Mouse (Mus musculus) thymus, postnatal 10 days (tissue): ENCODE results near the gene Fignl1.

Experiments
- DNase-seq, 2 experiments: peaks; one replicate each; pipeline ENCODE4 v3.0.0; 2021; ENCODE audit warnings: low spot score in 2 of 2

The Fignl1 gene

DNA sequence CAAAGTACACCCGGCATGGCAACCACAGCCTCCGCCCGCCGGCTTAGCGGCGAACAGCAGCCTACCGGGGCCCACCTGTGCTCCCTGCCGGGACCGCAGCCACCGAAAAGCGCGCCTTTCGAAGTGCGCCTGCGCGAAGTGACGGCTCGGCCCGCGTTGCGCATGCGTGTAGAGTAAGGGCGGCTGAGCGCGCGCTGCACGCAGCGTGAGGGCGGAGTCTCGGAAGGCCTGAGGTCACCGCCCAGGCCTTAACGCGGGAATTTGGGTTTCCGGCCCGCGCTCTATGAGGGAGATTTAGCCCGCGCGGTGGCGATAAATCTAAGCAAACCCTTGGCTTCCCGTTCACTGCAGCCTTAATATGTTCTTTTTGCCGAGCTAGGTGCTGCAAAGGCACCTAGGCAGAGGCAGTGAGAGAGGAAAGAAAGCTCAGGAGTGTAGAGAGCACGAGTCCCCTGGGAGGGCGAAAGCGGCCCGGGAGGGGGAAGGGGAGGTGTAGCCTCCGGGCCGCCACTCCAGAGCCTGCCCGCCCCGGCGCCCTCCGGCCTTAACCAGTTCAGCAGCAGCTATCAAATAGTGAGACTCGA, at the start of gene Fignl1:
Gene Fignl1, minus strand, starts transcription at position 143 of the 584 bp plus-strand sequence.
- DNase-seq = peak; percentile 97 to 99

DNA sequence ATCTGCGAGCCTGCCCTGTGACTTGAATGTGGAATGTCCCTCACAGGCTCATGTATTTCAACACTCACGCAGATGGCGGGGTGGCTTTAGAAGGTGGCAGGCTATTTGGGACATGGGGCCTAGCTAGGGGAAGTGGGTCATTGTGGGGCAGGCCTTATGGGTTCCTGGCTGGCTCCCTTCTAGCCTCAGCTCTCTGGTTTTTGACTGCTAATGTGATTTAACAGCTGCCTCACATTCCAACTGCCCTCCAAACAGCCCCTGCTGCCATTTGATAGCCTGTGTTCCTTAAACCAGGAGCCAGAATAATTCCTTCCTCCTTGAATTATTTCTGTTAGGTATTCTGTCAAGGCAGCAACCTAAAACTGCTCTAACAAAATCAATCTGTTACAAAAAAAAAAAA, 48.2 kb upstream of the Fignl1 start:
- no peak for DNase-seq

DNA sequence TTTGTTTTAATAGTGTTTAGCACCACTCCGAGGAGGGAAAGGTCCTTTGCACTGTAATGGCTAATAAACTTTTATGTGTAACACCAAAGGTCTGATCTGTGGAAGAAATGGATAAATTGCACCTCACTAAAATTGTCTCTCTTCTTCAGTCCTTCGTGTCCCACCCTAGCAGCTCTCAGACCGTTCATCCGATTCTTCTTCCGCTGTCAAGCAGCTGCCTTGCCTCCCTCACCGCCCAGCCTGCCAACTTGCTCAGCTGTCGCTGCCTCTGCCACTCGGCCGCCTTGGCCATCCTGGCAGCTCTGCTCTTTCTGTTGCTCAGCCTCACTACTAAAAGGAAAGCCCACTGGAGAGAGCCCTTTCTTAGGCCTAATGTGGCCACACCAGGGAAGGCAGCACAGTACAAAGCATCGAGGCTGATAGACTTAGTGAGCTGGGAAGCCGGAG, 46.9 kb upstream of the Fignl1 start:
- no peak for DNase-seq

DNA sequence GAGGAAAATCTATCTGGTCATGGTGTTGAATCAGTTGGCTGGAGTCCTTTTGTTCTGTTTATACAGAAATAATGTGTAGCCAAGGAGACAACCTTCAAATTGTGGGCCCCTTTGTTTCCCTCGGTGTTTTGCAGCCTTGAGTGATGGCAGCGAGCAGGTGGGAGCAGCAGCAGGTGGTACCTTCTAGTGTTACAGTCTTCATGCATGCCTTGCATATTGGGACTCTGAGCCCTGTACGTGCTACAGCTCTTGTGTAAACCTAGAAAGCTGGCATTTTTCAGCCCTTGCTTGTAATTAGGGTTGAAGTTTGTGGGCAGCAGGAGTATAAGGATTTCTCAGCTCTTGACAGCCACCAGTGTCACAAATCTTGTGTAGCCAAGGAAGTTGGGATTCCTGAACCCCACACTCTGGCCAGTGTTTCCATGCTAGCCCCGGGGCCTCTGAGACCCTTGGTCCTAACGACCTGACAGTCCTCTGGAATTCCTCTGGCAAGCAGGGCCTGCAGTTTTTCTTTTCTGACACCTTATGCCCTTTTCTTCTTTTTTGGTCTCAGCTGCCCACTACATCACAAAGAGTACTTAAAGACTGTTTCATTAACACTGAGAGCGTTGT, 46.4 kb upstream of the Fignl1 start:
- no peak for DNase-seq

DNA sequence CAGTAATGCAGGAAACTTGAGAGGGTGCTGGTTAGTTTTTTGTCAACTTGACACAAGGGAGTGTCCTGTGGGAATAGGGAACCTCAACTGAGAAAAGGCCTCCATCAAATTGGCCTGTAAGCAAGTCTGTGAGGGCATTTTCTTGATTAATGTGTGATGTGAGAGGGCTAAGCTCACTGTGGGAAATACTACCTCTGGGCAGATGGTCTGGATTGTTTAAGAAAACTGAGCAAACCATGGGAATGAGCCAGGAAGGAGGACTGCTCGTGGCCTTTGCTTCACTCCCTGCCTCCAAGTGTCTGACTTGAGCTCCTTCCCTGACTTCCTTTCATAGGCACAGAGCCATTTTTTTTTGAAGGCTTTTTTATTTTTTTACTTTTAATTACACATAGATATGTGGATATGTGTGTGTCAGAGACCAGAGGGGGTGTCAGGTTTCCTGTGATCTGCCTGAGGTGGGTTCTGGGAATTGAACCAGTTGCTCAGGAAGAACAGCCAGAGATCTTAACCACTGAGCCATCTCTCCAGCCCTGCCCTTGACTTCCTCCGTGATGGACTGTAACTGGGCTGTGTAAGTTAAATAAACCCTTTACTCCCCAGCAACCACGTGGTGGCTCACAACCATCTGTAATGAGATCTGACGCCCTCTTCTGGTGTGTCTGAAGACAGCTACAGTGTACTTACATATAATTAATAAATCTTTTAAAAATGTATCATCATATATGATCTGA, 45.1 kb upstream of the Fignl1 start:
- no peak for DNase-seq

DNA sequence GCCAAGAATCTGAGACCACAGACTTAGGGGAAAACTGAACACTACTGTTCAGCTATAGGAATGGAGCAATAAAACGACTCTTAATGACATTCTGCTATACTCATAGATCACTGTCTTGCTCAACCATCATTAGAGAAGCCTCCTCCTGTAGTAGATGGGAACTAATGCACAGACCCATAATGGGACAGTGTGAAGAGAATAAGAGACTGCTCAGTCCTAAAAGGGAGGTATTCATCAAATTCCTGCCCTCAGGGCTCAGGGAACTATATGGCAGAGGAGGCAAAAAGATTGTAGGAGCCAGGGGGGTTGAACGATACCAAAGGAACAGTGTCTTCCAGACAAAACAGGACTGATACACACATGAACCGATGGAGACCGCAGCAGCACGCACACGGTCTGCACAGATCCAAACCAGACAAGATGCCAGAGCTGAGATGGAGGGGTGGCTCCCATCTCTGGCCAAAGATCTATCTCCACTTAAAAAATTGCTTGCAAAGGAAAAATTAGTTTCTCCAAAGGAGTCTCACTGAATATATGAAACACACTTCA, 43.3 kb upstream of the Fignl1 start:
- DNase-seq = no peak

DNA sequence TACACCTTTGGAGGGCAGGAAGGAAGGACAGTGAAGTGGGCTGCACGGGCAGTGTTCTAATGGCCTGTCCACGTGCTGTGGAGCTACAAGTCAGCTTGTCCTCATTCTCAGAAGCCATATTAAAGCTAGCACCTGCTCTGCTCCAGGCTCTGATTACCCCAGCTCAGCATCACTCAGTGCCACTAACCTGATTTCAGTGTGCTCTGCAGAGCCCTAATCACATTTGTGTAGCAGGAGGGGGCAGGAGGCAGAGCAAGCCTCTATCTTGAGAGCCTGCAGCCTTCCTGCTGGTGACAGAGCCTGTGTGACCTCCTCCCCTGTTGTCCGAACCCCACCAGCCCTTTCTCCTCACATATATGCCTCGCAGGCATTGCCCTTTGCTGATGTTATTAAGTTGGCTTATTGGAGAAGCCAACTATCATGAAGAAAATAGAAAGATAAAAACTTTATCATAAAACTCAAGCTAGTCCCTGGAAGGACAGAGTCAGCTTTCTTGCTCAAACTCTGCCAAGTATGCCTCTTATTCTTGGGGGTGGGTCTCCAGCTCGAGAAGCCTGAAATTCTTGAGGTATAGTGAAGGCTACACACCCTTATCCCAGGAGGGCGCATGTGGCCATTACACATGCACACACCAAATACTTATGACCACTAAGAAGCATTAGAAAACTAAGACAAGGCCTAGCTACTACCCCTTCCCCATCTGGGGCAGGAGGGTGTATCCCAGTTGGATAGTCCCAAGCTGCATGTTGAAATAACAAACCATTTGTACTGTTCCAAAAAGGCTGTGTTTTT, 41.9 kb upstream of the Fignl1 start:
- no peak for DNase-seq

DNA sequence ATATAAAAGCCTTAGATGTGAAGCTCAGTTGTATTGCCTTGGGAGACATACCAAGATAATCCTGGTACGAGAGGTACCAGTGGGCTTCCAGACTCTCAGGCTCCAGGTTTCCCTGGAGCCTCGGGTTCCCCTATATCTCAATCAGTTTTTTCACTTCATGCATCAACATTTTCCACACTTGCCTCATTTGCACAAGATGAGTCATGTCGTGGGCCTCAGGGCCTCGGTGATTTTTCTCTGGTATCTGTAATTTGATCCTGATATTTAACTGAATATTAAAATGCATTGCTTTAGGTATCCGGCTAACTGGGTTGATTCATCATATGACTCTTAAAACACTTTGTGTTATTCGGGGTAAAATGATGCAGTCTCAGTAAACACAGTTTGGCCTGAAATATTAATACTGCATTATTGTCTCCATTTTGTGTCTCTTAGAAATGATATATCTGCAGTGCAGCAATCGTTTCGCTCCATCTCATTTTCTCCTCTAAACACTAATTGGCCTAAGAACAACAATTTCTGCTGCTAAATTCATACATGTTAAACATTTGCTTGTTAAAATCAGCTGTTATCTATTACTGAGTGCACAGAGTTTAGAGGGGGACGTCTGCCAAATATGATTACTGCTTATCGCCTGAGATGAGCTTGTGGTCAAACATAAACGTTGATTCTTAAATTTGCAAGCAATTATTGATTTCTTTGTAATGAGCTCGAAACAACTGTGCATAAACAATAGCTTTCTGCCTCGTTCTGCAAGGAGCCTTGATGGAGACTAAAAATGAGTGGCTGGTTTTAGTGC, 41.0 kb upstream of the Fignl1 start:
- DNase-seq = no peak

DNA sequence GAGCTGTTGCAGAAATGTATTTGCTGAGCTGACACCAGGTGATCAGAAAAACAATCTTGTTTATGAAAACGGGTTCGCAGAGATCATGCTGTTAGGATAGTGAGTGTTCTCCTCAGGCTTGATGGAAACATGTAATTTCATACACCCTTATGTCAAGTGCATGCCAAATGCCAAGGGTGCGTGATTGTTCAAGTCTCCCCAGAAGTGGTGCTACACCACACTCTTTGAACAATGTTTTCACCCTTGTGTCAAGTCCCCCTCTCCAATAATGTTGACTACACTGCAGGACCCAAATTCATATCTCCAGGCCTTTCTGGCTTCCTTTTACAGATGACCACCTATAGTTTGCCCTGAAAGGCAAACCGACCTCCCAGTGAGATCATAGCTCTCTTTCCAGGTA, 39.7 kb upstream of the Fignl1 start:
- no peak for DNase-seq

DNA sequence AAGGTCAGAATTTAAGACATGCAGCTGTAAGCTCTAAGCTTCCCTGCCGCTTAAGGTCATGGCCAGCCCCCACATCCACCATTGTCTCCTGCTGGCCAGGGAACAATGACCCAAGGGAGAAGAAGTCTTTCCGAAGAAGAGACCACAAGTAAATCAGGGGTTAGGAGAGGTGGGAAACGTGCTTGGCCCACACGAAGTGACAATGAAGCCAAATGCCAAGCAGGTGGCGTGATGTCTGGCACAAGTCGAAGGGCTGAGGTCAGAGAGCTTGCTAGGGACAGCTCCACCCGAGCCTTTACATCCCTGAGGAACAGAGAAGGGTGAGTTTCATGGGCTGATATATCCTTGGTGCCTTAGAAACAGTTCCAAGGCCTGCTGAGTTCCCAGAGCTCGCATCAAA, 36.3 kb upstream of the Fignl1 start:
- DNase-seq = no peak

DNA sequence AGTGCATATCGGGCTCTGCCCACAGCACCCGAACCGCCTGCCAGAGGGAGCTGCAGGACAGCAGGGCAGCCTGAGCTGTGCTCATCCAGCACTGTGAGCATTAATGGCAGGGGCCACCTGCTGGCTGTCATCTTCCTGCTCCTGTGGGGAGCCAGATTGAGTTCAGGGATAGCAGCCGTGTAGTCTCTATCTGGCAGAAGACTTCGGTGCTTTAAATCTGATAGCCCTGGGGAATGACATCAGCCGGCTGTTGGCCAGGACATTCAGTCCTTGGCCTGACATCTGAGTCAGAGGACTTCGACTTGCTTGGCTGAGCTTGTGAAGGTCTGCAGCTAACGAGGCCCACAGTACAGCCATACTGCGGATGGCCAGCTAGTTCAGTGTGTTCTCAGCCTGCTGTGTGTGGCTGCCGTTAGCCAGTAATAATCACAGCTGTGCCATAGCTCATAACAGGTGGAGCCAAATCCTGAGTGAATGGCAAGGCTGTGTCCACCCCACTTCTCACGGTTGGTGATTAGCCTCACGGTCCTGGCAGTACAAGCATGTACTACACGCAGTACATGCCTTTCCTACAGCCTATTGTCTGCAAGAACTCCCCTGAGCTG, 35.7 kb upstream of the Fignl1 start:
- DNase-seq = no peak

DNA sequence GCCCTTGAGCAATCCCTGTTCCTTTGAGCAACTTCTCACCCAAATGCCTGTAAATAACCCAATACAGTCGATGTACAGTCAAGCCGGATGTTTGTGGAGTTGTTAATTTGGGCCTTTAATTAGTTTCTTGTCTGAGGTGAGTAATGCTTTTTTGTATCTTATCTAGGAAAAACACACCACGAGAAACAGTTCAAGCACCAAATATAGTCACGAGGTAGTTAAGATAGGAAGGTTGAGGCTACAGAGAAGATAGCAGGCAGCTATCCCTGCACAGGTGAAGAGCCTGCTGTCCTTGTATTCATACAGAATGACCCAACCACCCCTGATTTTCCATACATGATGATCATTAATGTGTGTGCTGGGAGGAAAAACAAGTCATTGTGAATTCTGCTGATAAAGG, 32.8 kb upstream of the Fignl1 start:
- no peak for DNase-seq

DNA sequence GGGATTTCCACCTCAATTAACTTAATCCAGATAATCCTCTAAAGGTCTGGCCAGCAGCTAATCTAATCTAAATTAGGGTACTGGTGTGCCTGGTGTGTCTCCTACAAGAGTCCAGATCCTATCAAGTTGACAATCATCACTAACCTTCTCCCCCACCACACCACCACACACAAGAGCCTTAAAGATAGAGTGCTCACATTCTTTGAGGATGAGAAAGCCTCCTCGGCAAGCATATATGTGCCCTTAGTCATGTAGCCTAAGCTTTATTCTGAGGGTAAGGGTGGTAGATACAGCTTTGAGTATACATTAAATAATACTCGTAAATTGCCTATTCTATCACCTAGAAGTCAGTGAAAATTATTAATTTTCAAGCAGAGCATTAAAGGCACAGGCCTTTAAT, 32.0 kb upstream of the Fignl1 start:
- no peak for DNase-seq

DNA sequence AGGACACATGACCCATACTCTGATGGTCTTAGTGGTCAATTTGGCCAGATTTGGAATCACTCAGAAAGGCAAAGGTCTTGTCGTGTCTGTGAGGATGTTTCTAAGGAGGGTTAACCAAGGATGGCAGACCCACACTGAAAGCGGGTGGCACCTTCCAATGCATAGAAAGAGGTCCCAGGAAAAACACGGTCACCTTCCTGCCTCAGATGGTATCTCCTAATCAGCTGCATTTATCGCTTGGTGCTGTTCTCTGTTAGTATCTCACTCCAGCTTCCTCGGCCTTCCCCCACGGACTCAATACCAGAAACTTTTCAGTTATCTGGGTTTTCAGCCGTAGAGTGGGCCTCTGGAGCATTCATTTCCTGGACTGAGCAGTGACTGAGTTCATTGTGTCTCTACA, 31.1 kb upstream of the Fignl1 start:
- DNase-seq = no peak

DNA sequence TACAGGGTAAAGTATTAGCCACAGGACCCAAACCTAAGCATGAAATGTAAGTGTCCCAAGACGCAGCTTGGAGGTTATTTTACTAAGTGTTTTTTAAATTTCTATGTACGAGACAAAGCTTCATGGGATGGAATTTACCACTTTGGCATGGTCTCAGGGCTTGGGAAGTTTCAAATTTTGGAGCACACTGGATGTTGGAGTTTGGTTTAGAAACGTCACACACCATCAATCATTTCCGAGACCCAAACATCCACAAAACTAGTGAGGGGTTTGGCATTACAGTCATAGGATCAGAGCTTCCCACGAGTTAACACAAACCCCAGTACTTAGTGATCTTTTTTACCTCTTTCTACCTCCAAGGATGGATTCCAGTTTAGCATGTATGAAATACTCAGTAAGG, 28.6 kb upstream of the Fignl1 start:
- DNase-seq = no peak

DNA sequence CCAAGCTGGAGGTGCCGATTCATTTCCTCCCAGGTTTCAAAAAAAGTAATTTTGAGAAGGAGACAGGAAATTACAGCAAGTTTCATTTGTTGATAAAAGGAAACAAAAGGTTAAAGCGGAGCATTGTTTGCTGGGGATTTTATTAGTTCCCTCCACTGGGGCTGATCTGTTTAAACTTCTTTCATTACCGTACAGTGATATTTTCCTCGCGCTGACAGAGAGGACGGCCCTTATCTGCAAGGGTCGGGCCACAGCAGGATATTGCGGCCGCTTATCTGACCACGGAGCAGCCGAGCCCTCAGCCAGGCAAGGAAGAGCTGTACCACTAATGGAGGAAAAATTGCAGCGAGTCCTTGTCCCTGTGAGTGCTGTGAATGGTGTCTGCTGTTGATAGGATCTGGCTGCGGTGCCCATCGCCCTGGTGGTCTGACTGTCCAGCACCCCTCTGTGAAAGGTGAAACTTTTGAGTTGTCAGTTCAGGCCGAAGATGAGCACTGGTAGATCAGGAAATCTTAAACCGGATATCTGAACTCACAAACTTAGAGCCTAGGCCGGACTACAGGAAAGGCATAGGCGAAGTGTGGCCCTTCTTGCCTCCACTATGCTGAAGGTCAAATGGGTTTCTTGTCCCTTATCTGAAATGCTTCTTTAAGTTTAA, 28.1 kb upstream of the Fignl1 start:
- no peak for DNase-seq

DNA sequence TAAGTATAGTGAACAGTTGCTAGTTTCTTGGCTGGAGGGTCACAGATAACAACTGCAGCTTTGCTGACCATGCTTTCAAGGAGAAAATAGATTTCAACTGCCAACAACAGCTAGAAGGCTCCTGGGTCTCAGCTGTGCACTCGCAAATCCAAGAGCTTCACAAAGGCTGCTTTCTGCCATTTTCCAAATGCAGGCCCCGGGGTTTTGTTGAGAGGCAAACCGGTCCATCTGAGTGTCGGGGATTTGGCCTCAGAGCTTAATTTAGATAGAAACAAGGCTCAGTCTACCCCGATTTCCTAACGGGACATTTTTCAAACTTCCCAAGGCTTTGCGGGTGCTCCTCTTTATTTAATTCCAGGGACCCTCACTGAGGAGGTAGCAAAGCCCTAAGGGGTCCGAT, 27.5 kb upstream of the Fignl1 start:
- DNase-seq = no peak

DNA sequence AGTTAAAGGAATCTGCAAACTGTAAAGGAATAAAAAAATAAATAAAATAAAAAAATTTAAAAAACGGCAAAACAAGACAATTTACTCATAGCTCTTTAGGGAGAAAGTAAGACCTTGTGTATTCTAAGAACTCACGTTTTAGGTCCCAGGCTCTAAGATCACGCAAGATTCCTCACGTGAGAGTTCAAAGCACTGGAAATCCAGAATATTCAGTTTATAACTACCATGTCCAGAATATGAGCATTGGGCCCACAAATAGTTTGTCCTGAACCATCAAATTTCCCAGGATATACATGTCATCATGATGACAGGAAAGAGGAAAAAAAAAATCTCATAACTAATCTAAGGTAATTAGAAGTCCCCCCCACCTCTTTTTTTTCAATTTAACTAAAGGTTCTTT, 27.0 kb upstream of the Fignl1 start:
- DNase-seq = no peak

DNA sequence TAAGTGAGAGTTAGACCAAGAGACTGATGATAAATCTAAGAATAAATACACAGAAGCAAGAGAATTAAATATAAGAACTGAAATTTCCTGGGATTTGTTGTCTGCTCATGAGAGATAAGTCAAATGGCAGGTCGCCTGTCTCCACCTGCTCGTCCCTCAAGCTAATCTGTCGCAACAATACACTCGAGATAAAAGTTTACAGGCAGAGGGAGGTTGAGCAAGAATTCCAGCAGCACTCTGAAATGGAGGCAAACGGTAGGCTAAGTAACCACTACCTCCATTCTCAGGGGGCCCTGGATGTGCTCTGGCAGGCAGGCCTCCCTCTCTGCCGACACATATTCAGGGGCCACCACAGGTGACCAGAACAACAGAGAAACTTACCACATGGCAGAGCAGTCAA, 26.6 kb upstream of the Fignl1 start:
- DNase-seq = no peak

DNA sequence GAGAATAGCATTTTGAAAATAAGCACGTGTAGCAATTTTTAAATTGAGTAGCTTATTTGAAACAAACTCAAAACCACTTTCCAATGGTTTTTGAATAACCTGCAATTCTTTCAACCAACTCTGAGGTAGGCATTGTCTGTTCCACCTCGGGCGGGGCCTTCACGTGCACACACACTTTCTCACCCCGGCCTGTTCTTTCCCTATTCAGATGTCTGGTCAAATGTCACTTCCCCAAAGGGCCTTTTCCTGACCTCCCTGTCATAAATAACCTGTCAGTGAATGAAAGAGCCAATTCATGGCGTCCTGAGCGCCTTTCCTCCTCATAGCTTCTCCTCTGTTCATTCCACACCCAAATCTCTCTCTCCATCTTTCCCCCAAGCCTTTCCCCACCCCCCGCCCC, 24.3 kb upstream of the Fignl1 start:
- no peak for DNase-seq

DNA sequence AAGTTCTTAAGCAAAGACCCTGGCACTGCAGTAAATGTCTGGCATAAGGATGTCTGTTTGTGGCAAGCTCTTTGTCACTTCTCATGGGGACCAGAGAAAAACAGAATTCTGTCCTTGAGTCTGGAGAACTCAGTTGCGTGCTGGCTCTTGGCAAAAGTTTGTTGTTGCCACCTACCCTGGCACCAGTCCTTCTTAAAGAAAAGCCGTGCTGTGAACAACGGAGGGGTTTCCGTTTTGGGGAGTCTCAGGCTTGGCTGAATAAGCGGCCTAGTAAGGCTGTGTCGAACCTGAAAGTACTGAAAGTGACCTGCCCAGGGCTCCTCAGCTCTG, 24.0 kb upstream of the Fignl1 start:
- no peak for DNase-seq
